Mouse (Mus musculus): Measurements from ENCODE around the gene Eif3c.

Gene Eif3c

GRCm38 (mm10) chr7:126566094-126566765, at the start of gene Eif3c:
Gene Eif3c, minus strand, starts transcription at chr7:126566411.
- DNase-seq: peak; percentile 91

GRCm38 (mm10) chr7:126612736-126613135, 46.5 kb upstream of the Eif3c start:
- DNase-seq: no peak

- no peak for DNase-seq
Measured at GRCm38 (mm10) chr7:126607796-126608195, 41.6 kb upstream of the Eif3c start.

GRCm38 (mm10) chr7:126607064-126607463, 40.9 kb upstream of the Eif3c start:
- no peak for DNase-seq

GRCm38 (mm10) chr7:126606611-126607010, 40.4 kb upstream of the Eif3c start:
- no peak for DNase-seq

- no peak for DNase-seq
Measured at GRCm38 (mm10) chr7:126602650-126603049, 36.4 kb upstream of the Eif3c start.

- no peak for DNase-seq
Measured at GRCm38 (mm10) chr7:126601896-126602295, 35.7 kb upstream of the Eif3c start.

GRCm38 (mm10) chr7:126598919-126599318, 32.7 kb upstream of the Eif3c start:
- no peak for DNase-seq

- DNase-seq: no peak
Measured at GRCm38 (mm10) chr7:126596414-126596813, 30.2 kb upstream of the Eif3c start.

GRCm38 (mm10) chr7:126595890-126596289, 29.7 kb upstream of the Eif3c start:
- DNase-seq: no peak

- no peak for DNase-seq
Measured at GRCm38 (mm10) chr7:126594862-126595561, 28.8 kb upstream of the Eif3c start, which contains the start of gene Il27. Gene Il27, minus strand, starts transcription at chr7:126594941.

GRCm38 (mm10) chr7:126587779-126588178, 21.6 kb upstream of the Eif3c start:
- DNase-seq: no peak

- DNase-seq: no peak
Measured at GRCm38 (mm10) chr7:126586839-126587238, 20.6 kb upstream of the Eif3c start.

GRCm38 (mm10) chr7:126585717-126586116, 19.5 kb upstream of the Eif3c start, which contains the start of gene Cln3:
Gene Cln3, minus strand, starts transcription at chr7:126585817.
- DNase-seq: no peak

GRCm38 (mm10) chr7:126584506-126584977, 18.3 kb upstream of the Eif3c start, which contains the start of gene Apobr:
Gene Apobr, plus strand, starts transcription at chr7:126584942.
- no peak for DNase-seq

GRCm38 (mm10) chr7:126583761-126584160, 17.6 kb upstream of the Eif3c start:
- DNase-seq: no peak

- peak; percentile 93 for DNase-seq
Measured at GRCm38 (mm10) chr7:126583251-126583709, 17.1 kb upstream of the Eif3c start.

- DNase-seq: peak; percentile 61
Measured at GRCm38 (mm10) chr7:126582759-126583158, 16.5 kb upstream of the Eif3c start.

- no peak for DNase-seq
Measured at GRCm38 (mm10) chr7:126581661-126582060, 15.4 kb upstream of the Eif3c start.

GRCm38 (mm10) chr7:126579172-126579571, 13.0 kb upstream of the Eif3c start:
- no peak for DNase-seq

- DNase-seq: no peak
Measured at GRCm38 (mm10) chr7:126576946-126577345, 10.7 kb upstream of the Eif3c start.

GRCm38 (mm10) chr7:126565693-126566092, 518 bp downstream of the Eif3c start:
- DNase-seq: no peak

- no peak for DNase-seq
Measured at GRCm38 (mm10) chr7:126556635-126557034, 9.6 kb downstream of the Eif3c start.

GRCm38 (mm10) chr7:126554796-126555195, 11.4 kb downstream of the Eif3c start:
- no peak for DNase-seq

Measured in cerebellum, adult 9-10 months (tissue).